10 mouse cellular contexts compared by ENCODE assay signal in genomic region chr17:84082571-84082970, GRCm38 (mm10).
DNase-seq lines count a peak whose midpoint lies in the region; ATAC-seq and TF ChIP-seq lines count a peak whose summit lies in the region.
"Had no signal": no experiment of that assay in that cellular context is flagged by ENCODE, and none has a peak within 500 bp of the region (broad histone marks: within the 10 kb centered on the region; RNA-seq: fewer than 3 reads in every experiment).

No protein-coding gene starts in this region.

- H3K9me3 ChIP-seq in lung, postnatal 0 days (ENCODE audit: low read length), result no peaks in the 10 kb centered on the region
- H3K9me3 ChIP-seq in hindbrain, embryonic 15.5 days, result no peaks in the 10 kb centered on the region
- no peaks in the 10 kb centered on the region for H3K9me3 ChIP-seq in stomach, embryonic 16.5 days (replicated peaks; ENCODE audit: control insufficient read depth, low read length)

- DNase-seq in heart, adult 11 months, result peak; percentile 93
- DNase-seq in heart, postnatal 14 days, result no peak
- DNase-seq in lung, postnatal 0 days (ENCODE audit: low spot score), result no peak
- DNase-seq in lung, adult 18-20 months, result no peak
- DNase-seq in adipocyte (ENCODE audit: low spot score), result no peak
- DNase-seq in thymus, adult 2 months, result no peak
- DNase-seq: spleen, adult 18-20 months had no signal

- H3K4me1 ChIP-seq in lung, postnatal 0 days (ENCODE audit: insufficient read depth, low read depth, low read length), result peaks cover 28% of the 10 kb centered on the region
- H3K4me1 ChIP-seq in hindbrain, embryonic 15.5 days (replicated peaks), result peaks cover 25% of the 10 kb centered on the region
- H3K4me1 ChIP-seq in stomach, embryonic 16.5 days (ENCODE audit: control insufficient read depth, insufficient read depth, low read length), result peaks cover 36% of the 10 kb centered on the region
- H3K4me1 ChIP-seq in thymus, adult 2 months (replicated peaks; ENCODE audit: control insufficient read depth, insufficient read depth, low read length), result peaks cover 34% of the 10 kb centered on the region

- no peak overlapping the region for H3K4me3 ChIP-seq in lung, postnatal 0 days (ENCODE audit: low read depth, low read length)
- H3K4me3 ChIP-seq in hindbrain, embryonic 15.5 days, result no peak overlapping the region
- H3K4me3 ChIP-seq in stomach, embryonic 16.5 days (replicated peaks; ENCODE audit: low read length), result no peak overlapping the region
- H3K4me3 ChIP-seq in thymus, adult 2 months (ENCODE audit: control insufficient read depth, insufficient read depth, low read length), result no peak overlapping the region

- TF ChIP-seq EP300 in lung, postnatal 0 days (IDR thresholded peaks at IDR 0.05), result no peak

- peak overlapping the region; percentile 20; the same call in 1 of the 2 replicates for H3K27ac ChIP-seq in lung, postnatal 0 days (ENCODE audit: low read length)
- peak overlapping the region; percentile 69 for H3K27ac ChIP-seq in hindbrain, embryonic 15.5 days (replicated peaks)
- peak overlapping the region; percentile 32 for H3K27ac ChIP-seq in stomach, embryonic 16.5 days (ENCODE audit: low read length)
- no peak overlapping the region for H3K27ac ChIP-seq in thymus, adult 2 months (ENCODE audit: control insufficient read depth, insufficient read depth, low read length)

- WGBS in lung, postnatal 0 days, result 87% methylated on average over 5 of the region's 5 CpGs
- WGBS in hindbrain, embryonic 15.5 days, result 94% methylated on average over 5 of the region's 5 CpGs
- WGBS in stomach, embryonic 16.5 days, result 86% methylated on average over 5 of the region's 5 CpGs
- WGBS in thymus, adult 2 months, result 99% methylated on average over 5 of the region's 5 CpGs

- no peak for TF ChIP-seq POLR2A in thymus, adult 2 months (IDR thresholded peaks at IDR 0.05; ENCODE audit: control insufficient read depth, extremely low read depth, insufficient read depth, low read length, poor library complexity)

- H3K9ac ChIP-seq in lung, postnatal 0 days (replicated peaks; ENCODE audit: low read depth), result no peak overlapping the region
- no peak overlapping the region for H3K9ac ChIP-seq in hindbrain, embryonic 15.5 days
- H3K9ac ChIP-seq in stomach, embryonic 16.5 days (ENCODE audit: low read length), result 0 out of 2 replicates have a peak overlapping the region, but pooled peaks have one; percentile 13

- H3K27me3 ChIP-seq in lung, postnatal 0 days (replicated peaks; ENCODE audit: insufficient read depth, low read length), result no peaks in the 10 kb centered on the region
- H3K27me3 ChIP-seq in hindbrain, embryonic 15.5 days, result no peaks in the 10 kb centered on the region
- H3K27me3 ChIP-seq in stomach, embryonic 16.5 days (ENCODE audit: control insufficient read depth, insufficient read depth, low read length), result no peaks in the 10 kb centered on the region
- H3K27me3 ChIP-seq in thymus, adult 2 months (ENCODE audit: control insufficient read depth, insufficient read depth, low read length), result no peaks in the 10 kb centered on the region

- intact Hi-C loops in heart, postnatal 14 days (cut with DNase I), result no loop called here

- no peak overlapping the region for H3K4me2 ChIP-seq in lung, postnatal 0 days (replicated peaks; ENCODE audit: low read depth, low read length)
- H3K4me2 ChIP-seq in hindbrain, embryonic 15.5 days, result no peak overlapping the region
- no peak overlapping the region for H3K4me2 ChIP-seq in stomach, embryonic 16.5 days (ENCODE audit: low read depth, low read length)
- H3K4me2 ChIP-seq: liver, embryonic 11.5 days had no signal

- TF ChIP-seq CTCF in lung, postnatal 0 days (IDR thresholded peaks at IDR 0.05), result no peak
- TF ChIP-seq CTCF in thymus, adult 2 months (IDR thresholded peaks at IDR 0.05; ENCODE audit: borderline replicate concordance, control insufficient read depth, extremely low read depth, insufficient read depth, low read length, poor library complexity), result no peak

- no peaks in the 10 kb centered on the region for H3K36me3 ChIP-seq in lung, postnatal 0 days (ENCODE audit: insufficient read depth, low read length)
- H3K36me3 ChIP-seq in hindbrain, embryonic 15.5 days, result no peaks in the 10 kb centered on the region
- no peaks in the 10 kb centered on the region for H3K36me3 ChIP-seq in stomach, embryonic 16.5 days (ENCODE audit: control insufficient read depth, insufficient read depth, low read length)
- no peaks in the 10 kb centered on the region for H3K36me3 ChIP-seq in thymus, adult 2 months (ENCODE audit: control insufficient read depth, insufficient read depth, low read length)

- ATAC-seq in lung, postnatal 0 days, result no peak
- ATAC-seq in hindbrain, embryonic 15.5 days (ENCODE audit: low FRiP score, low read depth), result no peak
- ATAC-seq in stomach, embryonic 16.5 days (ENCODE audit: insufficient read depth, low FRiP score), result no peak
